ENCODE assay signal across 10 mouse cellular contexts in genomic region chr11:102448327-102448726, GRCm38 (mm10). TPM values are rescaled to one million over a fixed set of nuclear protein-coding genes. Genes with fewer than 3 reads are reported as not detected.
DNase-seq lines count a peak whose midpoint lies in the region; ATAC-seq lines count a peak whose summit lies in the region.
"Had no signal": no experiment of that assay in that cellular context is flagged by ENCODE, and none has a peak within 500 bp of the region (broad histone marks: within the 10 kb centered on the region; RNA-seq: fewer than 3 reads in every experiment).

No protein-coding gene starts in this region.

- peaks cover 42% of the 10 kb centered on the region for H3K4me1 ChIP-seq in hindbrain, embryonic 13.5 days (replicated peaks)
- peaks cover 46% of the 10 kb centered on the region for H3K4me1 ChIP-seq in hindbrain, embryonic 12.5 days
- peaks cover 34% of the 10 kb centered on the region for H3K4me1 ChIP-seq in hindbrain, embryonic 14.5 days (replicated peaks; ENCODE audit: control insufficient read depth, insufficient read depth, low read length)
- H3K4me1 ChIP-seq in intestine, embryonic 15.5 days (replicated peaks), result peaks cover 39% of the 10 kb centered on the region

- no peak for ATAC-seq in hindbrain, embryonic 13.5 days (ENCODE audit: low FRiP score)
- no peak for ATAC-seq in hindbrain, embryonic 12.5 days (ENCODE audit: low FRiP score)
- no peak for ATAC-seq in hindbrain, embryonic 14.5 days (ENCODE audit: low FRiP score)
- ATAC-seq in megakaryocyte-erythroid progenitor cell, adult 5-6 weeks (replicated peaks; ENCODE audit: low FRiP score, low TSS enrichment, poor library complexity, severe bottlenecking), result no peak
- ATAC-seq in intestine, embryonic 15.5 days, result no peak
- ATAC-seq: inflammation-experienced regulatory T-cells, adult 6 months had no signal

- H3K36me3 ChIP-seq in hindbrain, embryonic 13.5 days, result peaks cover 6% of the 10 kb centered on the region
- peaks cover 5% of the 10 kb centered on the region; the same call in 1 of the 2 replicates for H3K36me3 ChIP-seq in hindbrain, embryonic 12.5 days
- H3K36me3 ChIP-seq in hindbrain, embryonic 14.5 days (replicated peaks; ENCODE audit: control insufficient read depth, insufficient read depth), result peaks cover 8% of the 10 kb centered on the region
- H3K36me3 ChIP-seq in intestine, embryonic 15.5 days, result no peaks in the 10 kb centered on the region
- H3K36me3 ChIP-seq: G1E had no signal

- H3K4me3 ChIP-seq in hindbrain, embryonic 13.5 days, result peak overlapping the region; percentile 96; the same call in 1 of the 2 replicates
- no peak overlapping the region for H3K4me3 ChIP-seq in hindbrain, embryonic 12.5 days
- H3K4me3 ChIP-seq in hindbrain, embryonic 14.5 days (replicated peaks; ENCODE audit: low read length), result no peak overlapping the region
- no peak overlapping the region for H3K4me3 ChIP-seq in intestine, embryonic 15.5 days (replicated peaks)

- H3K27ac ChIP-seq in hindbrain, embryonic 13.5 days, result 0 out of 2 replicates have a peak overlapping the region, but pooled peaks have one; percentile 98
- no peak overlapping the region for H3K27ac ChIP-seq in hindbrain, embryonic 12.5 days
- H3K27ac ChIP-seq in hindbrain, embryonic 14.5 days, result no peak overlapping the region
- H3K27ac ChIP-seq in intestine, embryonic 15.5 days, result no peak overlapping the region

- H3K9ac ChIP-seq in hindbrain, embryonic 13.5 days, result no peak overlapping the region
- no peak overlapping the region for H3K9ac ChIP-seq in hindbrain, embryonic 12.5 days
- no peak overlapping the region for H3K9ac ChIP-seq in hindbrain, embryonic 14.5 days
- no peak overlapping the region for H3K9ac ChIP-seq in intestine, embryonic 15.5 days

- H3K27me3 ChIP-seq in hindbrain, embryonic 13.5 days, result peaks cover 32% of the 10 kb centered on the region
- peaks cover 34% of the 10 kb centered on the region for H3K27me3 ChIP-seq in hindbrain, embryonic 12.5 days
- no peaks in the 10 kb centered on the region; the same call in 1 of the 2 replicates for H3K27me3 ChIP-seq in hindbrain, embryonic 14.5 days (ENCODE audit: control insufficient read depth, insufficient read depth, low read length)
- H3K27me3 ChIP-seq in intestine, embryonic 15.5 days (replicated peaks), result no peaks in the 10 kb centered on the region

- H3K4me2 ChIP-seq in hindbrain, embryonic 13.5 days, result no peak overlapping the region
- no peak overlapping the region for H3K4me2 ChIP-seq in hindbrain, embryonic 12.5 days (replicated peaks)
- 0 out of 2 replicates have a peak overlapping the region, but pooled peaks have one; percentile 90 for H3K4me2 ChIP-seq in hindbrain, embryonic 14.5 days (replicated peaks)
- no peak overlapping the region for H3K4me2 ChIP-seq in intestine, embryonic 15.5 days (replicated peaks)

- peak; percentile 60 to 68 for DNase-seq in right cerebral cortex, postnatal 10 days (ENCODE audit: low spot score in 2 of 2)
- DNase-seq in right cerebral cortex, postnatal 25 days, result no peak
- DNase-seq in hindbrain, embryonic 14.5 days (ENCODE audit: low spot score), result no peak
- DNase-seq in telencephalon, adult 2 months (ENCODE audit: low read depth, low spot score), result peak; percentile 81

- H3K9me3 ChIP-seq in hindbrain, embryonic 13.5 days, result no peaks in the 10 kb centered on the region
- no peaks in the 10 kb centered on the region for H3K9me3 ChIP-seq in hindbrain, embryonic 12.5 days (replicated peaks)
- H3K9me3 ChIP-seq in hindbrain, embryonic 14.5 days (ENCODE audit: control insufficient read depth, low read length), result no peaks in the 10 kb centered on the region
- H3K9me3 ChIP-seq in intestine, embryonic 15.5 days, result no peaks in the 10 kb centered on the region
- H3K9me3 ChIP-seq: G1E had no signal

- WGBS in hindbrain, embryonic 13.5 days, result 16% methylated on average over 8 of the region's 8 CpGs
- 13% methylated on average over 8 of the region's 8 CpGs for WGBS in hindbrain, embryonic 12.5 days
- 15% methylated on average over 8 of the region's 8 CpGs for WGBS in hindbrain, embryonic 14.5 days
- 20% methylated on average over 8 of the region's 8 CpGs for WGBS in intestine, embryonic 15.5 days

RNA-seq across cellular contexts. Expression of gene Fam171a2, which starts 0.8 kb away (rescaled TPM):
- polyA plus RNA-seq in hindbrain, embryonic 13.5 days (2015; fragmentation: Nextera tagmentation; extraction: Ambion mirVana), result 15.9 and 17.1 TPM in 2 replicates
- 21.5 and 22.8 TPM in 2 replicates for polyA plus RNA-seq in hindbrain, embryonic 12.5 days (2016; fragmentation: Nextera tagmentation; extraction: Ambion mirVana)
- polyA plus RNA-seq in hindbrain, embryonic 14.5 days (2014; fragmentation: Nextera tagmentation; extraction: Ambion mirVana), result 30.9 and 40.4 TPM in 2 replicates
- total RNA-seq in megakaryocyte-erythroid progenitor cell, adult 5-6 weeks (2014; fragmentation: Nextera tagmentation), result 0.82 TPM in 1 of 2 replicates, not detected in the other
- 0.28 TPM in 1 of 2 replicates, not detected in the other for total RNA-seq in megakaryocyte-erythroid progenitor cell, adult 5-6 weeks (2017)
- 3.2 and 3.5 TPM in 2 replicates for polyA plus RNA-seq in intestine, embryonic 15.5 days (2015; fragmentation: Nextera tagmentation; extraction: Ambion mirVana)
- polyA plus RNA-seq: inflammation-experienced regulatory T-cells, adult 6 months had no signal

RNA-seq across cellular contexts. Expression of gene Grn, which starts 18.2 kb away (rescaled TPM):
- polyA plus RNA-seq in hindbrain, embryonic 13.5 days (2015; fragmentation: Nextera tagmentation; extraction: Ambion mirVana), result 76.5 and 77.3 TPM in 2 replicates
- 96.9 and 101 TPM in 2 replicates for polyA plus RNA-seq in hindbrain, embryonic 12.5 days (2016; fragmentation: Nextera tagmentation; extraction: Ambion mirVana)
- 52.4 and 63.6 TPM in 2 replicates for polyA plus RNA-seq in hindbrain, embryonic 14.5 days (2014; fragmentation: Nextera tagmentation; extraction: Ambion mirVana)
- 16.1 and 17.8 TPM in 2 replicates for total RNA-seq in megakaryocyte-erythroid progenitor cell, adult 5-6 weeks (2014; fragmentation: Nextera tagmentation)
- total RNA-seq in megakaryocyte-erythroid progenitor cell, adult 5-6 weeks (2017), result 5.4 and 14.2 TPM in 2 replicates
- 156 and 171 TPM in 2 replicates for polyA plus RNA-seq in intestine, embryonic 15.5 days (2015; fragmentation: Nextera tagmentation; extraction: Ambion mirVana)

RNA-seq across cellular contexts. Expression of gene Itga2b, which starts 21.6 kb away (rescaled TPM):
- 5.9 and 6.2 TPM in 2 replicates for polyA plus RNA-seq in hindbrain, embryonic 13.5 days (2015; fragmentation: Nextera tagmentation; extraction: Ambion mirVana)
- polyA plus RNA-seq in hindbrain, embryonic 12.5 days (2016; fragmentation: Nextera tagmentation; extraction: Ambion mirVana), result 7.1 and 8.5 TPM in 2 replicates
- polyA plus RNA-seq in hindbrain, embryonic 14.5 days (2014; fragmentation: Nextera tagmentation; extraction: Ambion mirVana), result 5.0 and 8.4 TPM in 2 replicates
- total RNA-seq in megakaryocyte-erythroid progenitor cell, adult 5-6 weeks (2014; fragmentation: Nextera tagmentation), result 27.7 and 30.8 TPM in 2 replicates
- 26.5 and 73.4 TPM in 2 replicates for total RNA-seq in megakaryocyte-erythroid progenitor cell, adult 5-6 weeks (2017)
- 3.3 and 5.1 TPM in 2 replicates for polyA plus RNA-seq in intestine, embryonic 15.5 days (2015; fragmentation: Nextera tagmentation; extraction: Ambion mirVana)

RNA-seq across cellular contexts. Expression of gene Slc25a39, which starts 40.6 kb away (rescaled TPM):
- polyA plus RNA-seq in hindbrain, embryonic 13.5 days (2015; fragmentation: Nextera tagmentation; extraction: Ambion mirVana), result 139 and 147 TPM in 2 replicates
- 148 and 157 TPM in 2 replicates for polyA plus RNA-seq in hindbrain, embryonic 12.5 days (2016; fragmentation: Nextera tagmentation; extraction: Ambion mirVana)
- 154 and 157 TPM in 2 replicates for polyA plus RNA-seq in hindbrain, embryonic 14.5 days (2014; fragmentation: Nextera tagmentation; extraction: Ambion mirVana)
- total RNA-seq in megakaryocyte-erythroid progenitor cell, adult 5-6 weeks (2014; fragmentation: Nextera tagmentation), result 115 and 148 TPM in 2 replicates
- 43.8 and 55.9 TPM in 2 replicates for total RNA-seq in megakaryocyte-erythroid progenitor cell, adult 5-6 weeks (2017)
- polyA plus RNA-seq in intestine, embryonic 15.5 days (2015; fragmentation: Nextera tagmentation; extraction: Ambion mirVana), result 305 and 329 TPM in 2 replicates

RNA-seq across cellular contexts. Expression of gene Rundc3a, which starts 55.1 kb away (rescaled TPM):
- polyA plus RNA-seq in hindbrain, embryonic 13.5 days (2015; fragmentation: Nextera tagmentation; extraction: Ambion mirVana), result 135 and 144 TPM in 2 replicates
- 125 and 140 TPM in 2 replicates for polyA plus RNA-seq in hindbrain, embryonic 12.5 days (2016; fragmentation: Nextera tagmentation; extraction: Ambion mirVana)
- 106 TPM in 2 replicates for polyA plus RNA-seq in hindbrain, embryonic 14.5 days (2014; fragmentation: Nextera tagmentation; extraction: Ambion mirVana)
- not detected in 2 replicates for total RNA-seq in megakaryocyte-erythroid progenitor cell, adult 5-6 weeks (2014; fragmentation: Nextera tagmentation)
- not detected in 2 replicates for total RNA-seq in megakaryocyte-erythroid progenitor cell, adult 5-6 weeks (2017)
- polyA plus RNA-seq in intestine, embryonic 15.5 days (2015; fragmentation: Nextera tagmentation; extraction: Ambion mirVana), result 8.7 and 10.8 TPM in 2 replicates
- polyA plus RNA-seq: G1E had no signal

Comparison
In these comparisons a context has a peak if more than half of its experiments do, and no peak if none do; other contexts are left out.
1. DNase-seq: peak in right cerebral cortex, postnatal 10 days (2 of 2) and telencephalon, adult 2 months (single experiment); none in right cerebral cortex, postnatal 25 days (single experiment) and hindbrain, embryonic 14.5 days (single experiment).